Mouse (Mus musculus) liver, postnatal 0 days (tissue): ENCODE measurements around the gene Rb1.

ENCODE experiments used
- CTCF ChIP-seq: sonication (generic); IDR thresholded peaks from 2 replicates; pipeline ENCODE4 v1.5.1; 2016; ENCODE audit warnings: antibody characterized with exemption, low read depth
- EP300 ChIP-seq: IDR thresholded peaks from 2 replicates; pipeline ENCODE4 v1.6.1; 2016; ENCODE audit warnings: antibody characterized with exemption, low read depth, mild to moderate bottlenecking

- TF ChIP-seq CTCF (no peak), EP300 (no peak)
Measured at GRCm38 (mm10) chr14:73168605-73169004, 157.0 kb downstream of the Rb1 start.
